Mouse (Mus musculus) limb, embryonic 11.5 days (tissue): ENCODE results near the gene Tldc1. TPM values are rescaled to one million over a fixed set of nuclear protein-coding genes. Genes with fewer than 3 reads are reported as not detected.

Source experiments
- ATAC-seq: fragments of 200-750 bp; cut with Nextera tagmentation; 2 replicates; pipeline ENCODE4 v1.8.0; 2017; ENCODE audit warnings: low read depth; ENCODE audit not compliant: insufficient number of reproducible peaks, low FRiP score, low TSS enrichment
- DNase-seq: peaks from one replicate; pipeline ENCODE4 v3.0.0-alpha.2; 2015; ENCODE audit warnings: low spot score
- H3K27ac ChIP-seq: fragments of 300-500 bp; sonication (generic); replicated peaks from 2 replicates; pipeline ENCODE4 v1.5.1; 2014; ENCODE audit warnings: low read depth, mild to moderate bottlenecking, low read length
- H3K27me3 ChIP-seq: fragments of 300-500 bp; sonication (generic); 2 replicates; pipeline ENCODE4 v1.6.1; 2014; ENCODE audit warnings: mild to moderate bottlenecking, low read length, mixed read lengths; ENCODE audit not compliant: control insufficient read depth, insufficient read depth
- H3K36me3 ChIP-seq: fragments of 300-500 bp; sonication (generic); 2 replicates; pipeline ENCODE4 v1.6.1; 2014; ENCODE audit warnings: mild to moderate bottlenecking, low read length, moderate library complexity, mixed read lengths; ENCODE audit not compliant: control insufficient read depth, insufficient read depth
- H3K4me1 ChIP-seq: fragments of 300-500 bp; sonication (generic); 2 replicates; pipeline ENCODE4 v1.6.1; 2014; ENCODE audit warnings: low read length, mixed read lengths; ENCODE audit not compliant: control insufficient read depth, insufficient read depth
- H3K4me2 ChIP-seq: fragments of 300-500 bp; sonication (generic); 2 replicates; pipeline ENCODE4 v1.6.1; 2014; ENCODE audit warnings: low read depth, mild to moderate bottlenecking, moderate library complexity; ENCODE audit not compliant: severe bottlenecking
- H3K4me3 ChIP-seq: fragments of 300-500 bp; sonication (generic); 2 replicates; pipeline ENCODE4 v1.5.1; 2014; ENCODE audit warnings: low read depth, low read length
- H3K9ac ChIP-seq: fragments of 300-500 bp; sonication (generic); 2 replicates; pipeline ENCODE4 v1.6.1; 2014; ENCODE audit warnings: mild to moderate bottlenecking, low read length
- H3K9me3 ChIP-seq: fragments of 300-500 bp; sonication (generic); 2 replicates; pipeline ENCODE4 v1.6.1; 2016; ENCODE audit warnings: low read length; ENCODE audit not compliant: control insufficient read depth
- WGBS: fragments of 180-500 bp; shearing (Covaris S2); extraction: QIAGEN DNeasy Blood & Tissue Kit; methylation state at CpG from one replicate; pipeline ENCODE4 v1.1.7; 2014; 5-methylcytosine and 5-hydroxymethylcytosine counted together
- polyA plus RNA-seq: library from polyadenylated mRNA; unstranded; fragments of >200 nt; fragmentation: Nextera tagmentation; extraction: Ambion mirVana; gene quantifications from 2 replicates; pipeline ENCODE4 v1.2.1, GENCODE M21; 2014

Tldc1 gene
- polyA plus RNA-seq, 1 experiment from 2014 or later, result 7.0 TPM

DNA sequence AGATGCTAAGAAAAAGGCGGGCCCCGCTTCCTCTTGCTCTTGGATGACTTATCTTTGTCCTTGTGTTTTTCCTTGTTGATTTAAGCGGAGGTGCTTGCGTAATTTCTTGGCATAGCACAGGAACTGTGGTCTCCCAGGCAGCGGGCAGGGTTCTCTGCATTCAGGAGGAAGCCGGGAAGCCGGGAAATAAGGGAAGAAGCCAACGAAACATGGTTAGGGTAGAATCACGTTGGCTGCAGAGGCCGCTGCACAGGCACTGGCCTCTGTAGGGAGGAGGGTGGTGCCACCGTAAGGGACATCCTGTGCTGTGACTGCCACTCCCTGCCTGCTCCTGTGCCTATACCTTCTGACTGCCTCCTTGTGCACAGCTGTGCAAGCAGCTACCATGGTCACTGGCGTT, 63.0 kb downstream of the Tldc1 start:
- H3K4me1 ChIP-seq, result 0 out of 2 replicates have a peak, but pooled peaks cover 5% of the 10 kb centered on the region
- H3K27ac ChIP-seq, result no peak overlapping the region
- H3K9ac ChIP-seq, result no peak overlapping the region

DNA sequence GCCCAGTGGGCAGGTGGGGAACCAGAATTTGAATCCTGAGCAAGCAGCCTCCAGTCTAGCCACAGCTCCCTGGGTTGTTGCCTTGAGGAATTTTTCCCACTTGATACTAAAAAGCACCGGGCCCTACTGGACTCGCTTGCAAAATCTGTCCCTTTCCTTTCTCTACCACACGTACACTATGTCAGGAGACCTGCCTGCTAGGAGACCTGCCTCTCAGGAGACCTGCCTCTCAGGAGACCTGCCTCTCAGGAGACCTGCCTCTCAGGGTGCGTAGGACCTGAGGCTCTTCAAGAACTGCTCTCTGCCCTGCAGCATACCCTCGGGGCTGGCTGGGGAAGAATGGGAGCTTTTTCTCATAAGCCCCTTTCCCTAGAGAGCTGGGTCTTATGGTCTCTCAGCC, 64.8 kb downstream of the Tldc1 start:
- Histone ChIP-seq H3K4me1 (no peaks in the 10 kb centered on the region), H3K27me3 (no peaks in the 10 kb centered on the region), H3K9ac (no peak overlapping the region), H3K4me2 (no peak overlapping the region), H3K36me3 (no peaks in the 10 kb centered on the region), H3K27ac (no peak overlapping the region), H3K9me3 (no peaks in the 10 kb centered on the region), H3K4me3 (no peak overlapping the region)
- DNase-seq, result no peak
- no peak for ATAC-seq
- WGBS, result 84% methylated on average over 5 of the region's 5 CpGs

More for the DNA sequence above, 63.0 kb downstream of the Tldc1 start:
- 80% methylated on average over 12 of the region's 12 CpGs for WGBS
- H3K4me2 ChIP-seq, result no peak overlapping the region
- no peaks in the 10 kb centered on the region for H3K9me3 ChIP-seq
- ATAC-seq (no peak), DNase-seq (no peak)
- H3K36me3 ChIP-seq, result no peaks in the 10 kb centered on the region
- H3K4me3 ChIP-seq, result no peak overlapping the region
- no peaks in the 10 kb centered on the region for H3K27me3 ChIP-seq

DNA sequence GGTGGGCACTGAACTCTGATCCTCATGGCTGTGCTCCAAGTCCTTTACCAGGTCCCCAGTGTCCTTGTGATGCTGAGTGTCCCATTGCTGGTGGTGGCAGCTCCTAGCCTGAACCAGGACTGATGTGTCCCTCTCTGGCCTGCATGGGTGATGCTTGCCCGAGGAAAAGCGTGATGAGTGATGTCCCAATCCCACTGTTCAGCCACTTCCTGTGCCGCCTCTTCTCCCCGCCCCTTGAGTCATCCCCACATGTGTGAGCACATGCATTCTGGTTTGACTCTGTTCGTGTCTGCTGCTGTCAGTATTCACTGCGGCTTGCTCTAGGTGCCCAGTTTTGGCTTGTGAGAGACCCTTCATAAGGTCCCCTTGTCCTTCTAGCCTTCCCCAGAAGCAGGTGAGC, 66.0 kb downstream of the Tldc1 start:
- H3K9ac ChIP-seq, result no peak overlapping the region
- whole genome bisulfite sequencing, result 75% methylated on average over 6 of the region's 6 CpGs
- no peaks in the 10 kb centered on the region for H3K4me1 ChIP-seq
- H3K4me3 ChIP-seq, result no peak overlapping the region
- H3K27me3 ChIP-seq, result no peaks in the 10 kb centered on the region
- no peaks in the 10 kb centered on the region for H3K9me3 ChIP-seq
- no peak overlapping the region for H3K27ac ChIP-seq
- ATAC-seq (no peak), DNase-seq (no peak)
- no peak overlapping the region for H3K4me2 ChIP-seq
- H3K36me3 ChIP-seq, result no peaks in the 10 kb centered on the region

Other genes starting within 250 kb of the Tldc1 start
- gene Mbtps1, start 219.7 kb downstream of the Tldc1 start, polyA plus RNA-seq, result 116 and 126 TPM in 2 replicates
- 30.1 and 33.9 TPM in 2 replicates for gene Hsdl1, start 203.2 kb downstream of the Tldc1 start, polyA plus RNA-seq
- 0.09 TPM in 1 of 2 replicates, not detected in the other for gene Dnaaf1, start 203.2 kb downstream of the Tldc1 start, polyA plus RNA-seq
- 11.4 and 12.8 TPM in 2 replicates for gene Taf1c, start 173.2 kb downstream of the Tldc1 start, polyA plus RNA-seq
- 0.09 and 0.18 TPM in 2 replicates for gene Adad2, start 165.7 kb downstream of the Tldc1 start, polyA plus RNA-seq
- not detected in 2 replicates for gene Kcng4, start 142.7 kb downstream of the Tldc1 start, polyA plus RNA-seq
- gene Wfdc1, start 112.1 kb downstream of the Tldc1 start, polyA plus RNA-seq, result not detected in 2 replicates
- gene Atp2c2, start 78.4 kb downstream of the Tldc1 start, polyA plus RNA-seq, result 0.71 and 2.0 TPM in 2 replicates
- gene Cotl1, start 62.1 kb upstream of the Tldc1 start, polyA plus RNA-seq, result 181 and 197 TPM in 2 replicates
- gene Klhl36, start 83.8 kb upstream of the Tldc1 start, polyA plus RNA-seq, result 5.3 and 6.6 TPM in 2 replicates
- 162 and 173 TPM in 2 replicates for gene Usp10, start 131.9 kb upstream of the Tldc1 start, polyA plus RNA-seq
- gene Gm20388, start 132.4 kb upstream of the Tldc1 start, polyA plus RNA-seq, result not detected in 2 replicates
- 2.7 and 3.1 TPM in 2 replicates for gene Crispld2, start 214.0 kb upstream of the Tldc1 start, polyA plus RNA-seq